Mouse (Mus musculus) G1E-ER4 (cell line): Measurements from ENCODE around the gene Zfp704. TPM values are rescaled to one million over a fixed set of nuclear protein-coding genes. Genes with fewer than 3 reads are reported as not detected.

ENCODE experiments used
- GATA1 ChIP-seq: IDR thresholded peaks from one replicate; pipeline ENCODE4 v1.8.0; 2012; ENCODE audit warnings: low read length, inconsistent platforms
- polyA plus RNA-seq: library from polyadenylated mRNA; stranded (reverse); fragments of >175 nt; gene quantifications from 2 replicates; pipeline ENCODE4 v1.2.3, GENCODE M21; 2012

Gene Zfp704
- polyA plus RNA-seq, 1 experiment = not detected

GRCm38 (mm10) chr3:9544421-9544820 is 65.5 kb downstream of the Zfp704 start:
- no peak for TF ChIP-seq GATA1

- TF ChIP-seq GATA1 = no peak
Observed at GRCm38 (mm10) chr3:9543916-9544315, 66.0 kb downstream of the Zfp704 start.

DNA sequence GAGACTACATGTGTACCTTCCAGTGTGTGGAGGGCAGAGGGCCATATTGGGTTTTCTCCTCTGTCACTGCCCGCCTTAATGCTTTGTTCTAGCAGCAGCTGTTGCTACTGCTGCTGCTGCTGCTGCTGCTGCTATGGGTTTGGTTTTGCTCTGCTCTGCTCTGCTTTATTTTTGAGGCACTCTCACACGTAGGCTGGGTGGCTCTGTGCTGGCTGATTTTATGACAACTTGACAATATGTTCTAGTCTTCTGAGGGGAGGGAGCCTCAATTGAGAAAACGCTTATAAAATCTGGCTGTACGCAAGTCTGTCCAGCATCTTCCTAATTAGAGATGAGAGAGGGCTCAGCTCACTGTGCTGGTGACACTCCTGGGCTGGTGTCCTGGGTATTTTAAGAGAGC is 66.4 kb downstream of the Zfp704 start:
- no peak for TF ChIP-seq GATA1

- no peak for TF ChIP-seq GATA1
Observed at GRCm38 (mm10) chr3:9541561-9541960, 68.3 kb downstream of the Zfp704 start.

DNA sequence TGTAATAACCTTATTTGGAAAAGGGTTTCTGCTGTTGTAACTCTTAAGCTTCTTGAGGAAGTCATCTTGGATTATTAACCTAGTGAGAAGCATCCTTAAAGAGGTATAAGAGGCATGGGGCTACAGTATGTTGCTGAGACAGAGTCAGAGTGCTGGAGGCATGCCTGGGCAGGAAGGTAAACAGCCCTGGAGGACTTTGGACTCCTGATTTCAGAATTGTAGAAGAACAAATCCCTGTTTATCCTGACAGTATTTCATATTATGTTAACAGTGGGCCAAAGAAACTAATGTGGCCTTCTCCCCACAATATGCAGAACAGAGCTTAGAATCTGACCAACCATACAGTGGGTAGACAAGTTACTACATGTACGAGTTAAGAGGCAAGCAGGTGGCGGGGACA is 71.4 kb downstream of the Zfp704 start:
- TF ChIP-seq GATA1 = no peak

GRCm38 (mm10) chr3:9537889-9538288 is 72.0 kb downstream of the Zfp704 start:
- no peak for TF ChIP-seq GATA1

GRCm38 (mm10) chr3:9530097-9530780 is 79.6 kb downstream of the Zfp704 start:
- TF ChIP-seq GATA1 = no peak

DNA sequence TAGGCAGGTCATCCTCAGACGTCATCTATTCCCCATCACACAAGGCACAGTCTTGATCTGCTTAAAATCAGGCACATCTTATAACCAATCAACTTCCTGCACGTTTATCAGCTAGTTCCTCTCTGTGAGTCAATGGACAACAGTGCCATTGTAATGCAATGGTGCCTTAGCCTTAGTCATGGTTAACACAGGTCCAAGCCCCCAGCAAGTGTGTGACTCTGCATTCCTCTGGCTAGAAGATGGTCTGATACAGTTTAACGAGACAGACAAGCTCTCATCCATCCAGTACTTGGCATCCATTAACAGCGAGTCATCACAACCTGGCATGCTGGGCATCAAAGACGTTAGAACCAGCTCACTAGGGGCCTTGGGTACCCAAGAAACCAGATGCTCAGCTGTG is 85.5 kb downstream of the Zfp704 start:
- TF ChIP-seq GATA1 = peak; percentile 12

DNA sequence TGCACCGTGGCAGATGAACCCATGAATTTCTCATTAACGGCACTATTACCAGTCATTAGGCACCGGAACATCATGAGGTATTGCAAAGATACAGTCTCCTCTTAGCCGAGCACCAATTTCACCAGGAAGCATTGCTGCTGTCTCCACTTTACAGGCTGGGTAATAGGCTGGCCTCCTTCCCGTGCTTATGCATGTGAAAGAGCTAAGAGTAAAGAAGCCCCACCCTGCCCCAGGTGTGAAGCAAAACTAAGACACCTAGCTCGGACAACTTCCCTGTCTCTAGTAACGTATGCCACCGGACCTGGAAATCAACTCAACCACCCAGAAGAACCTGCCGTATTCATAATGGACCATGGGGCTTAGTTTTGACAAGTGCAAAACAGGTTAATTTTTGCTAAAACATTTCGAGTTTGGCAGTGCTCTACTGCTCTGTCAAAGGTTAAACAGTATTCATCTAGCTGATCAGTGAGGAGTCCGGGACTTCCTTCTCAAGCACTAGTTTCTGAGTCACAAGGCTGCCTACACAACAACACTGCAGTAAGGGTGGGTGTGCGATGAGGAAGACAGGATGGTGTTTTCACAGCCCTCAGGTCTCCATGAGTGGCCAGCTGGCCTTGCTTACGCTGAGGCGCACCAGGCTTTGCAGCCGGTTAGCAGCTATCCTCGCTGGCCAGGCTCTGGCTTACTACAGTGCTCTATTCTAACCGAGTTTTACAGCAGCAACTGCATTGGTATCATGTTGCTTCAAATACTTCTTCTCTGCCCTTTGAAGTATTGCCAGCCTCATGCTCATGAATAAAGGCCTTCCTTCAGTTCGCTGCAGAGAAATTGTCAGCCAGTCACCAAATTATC is 86.6 kb downstream of the Zfp704 start:
- no peak for TF ChIP-seq GATA1

GRCm38 (mm10) chr3:9522009-9522408 is 87.9 kb downstream of the Zfp704 start:
- TF ChIP-seq GATA1 = no peak

- no peak for TF ChIP-seq GATA1
Observed at GRCm38 (mm10) chr3:9520728-9521054, 89.2 kb downstream of the Zfp704 start.

DNA sequence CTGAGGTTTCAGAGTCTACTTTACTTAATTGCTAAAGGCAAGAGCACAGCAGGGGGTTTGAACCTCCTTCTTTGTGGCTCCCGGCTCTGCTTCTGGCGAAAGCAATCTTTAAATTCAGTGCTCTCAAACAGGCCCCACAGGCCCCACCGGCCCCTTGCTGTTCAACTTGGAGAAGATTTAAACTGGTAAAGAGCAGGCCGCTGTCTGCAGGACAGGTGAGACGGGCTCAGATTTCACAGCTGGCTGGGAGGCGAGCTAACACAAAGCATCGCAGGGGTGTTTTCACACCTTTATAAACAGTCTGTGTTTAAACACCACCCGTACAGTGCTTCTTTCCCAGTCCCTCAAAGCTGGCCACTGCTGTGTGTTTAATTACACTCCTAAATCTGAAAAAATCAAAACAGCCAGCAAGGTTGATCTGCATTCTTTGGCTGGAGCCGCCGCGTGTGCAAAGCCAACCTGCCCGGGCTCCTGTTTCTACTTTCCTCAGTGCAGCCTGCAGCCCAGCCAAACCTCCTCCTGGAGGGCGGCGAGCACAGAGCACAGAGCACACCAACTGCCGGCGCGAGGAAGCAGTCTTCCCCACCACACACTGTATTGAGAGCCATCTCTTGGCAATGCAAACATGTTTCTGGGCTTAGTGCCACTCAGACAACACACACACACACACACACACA is 89.7 kb downstream of the Zfp704 start:
- no peak for TF ChIP-seq GATA1

DNA sequence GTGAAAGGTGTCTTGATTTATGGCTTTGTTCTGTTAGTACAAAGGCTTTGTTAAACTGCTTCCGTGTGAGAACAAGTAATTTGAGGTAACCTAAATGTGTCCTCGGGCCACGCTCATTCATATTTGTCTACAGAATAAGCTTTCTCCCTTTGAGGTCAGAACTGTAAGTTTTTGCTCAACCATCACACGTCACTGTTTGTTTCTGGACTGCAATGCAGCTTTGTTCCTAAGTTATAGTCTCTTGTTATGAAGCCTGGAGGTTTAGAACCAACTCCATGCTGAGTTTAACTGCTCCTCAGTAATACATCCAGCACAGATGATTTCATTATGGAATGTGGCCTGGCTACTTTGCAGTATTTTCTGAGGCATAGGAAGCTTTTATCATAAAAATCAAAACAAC is 90.4 kb downstream of the Zfp704 start:
- TF ChIP-seq GATA1 = no peak

DNA sequence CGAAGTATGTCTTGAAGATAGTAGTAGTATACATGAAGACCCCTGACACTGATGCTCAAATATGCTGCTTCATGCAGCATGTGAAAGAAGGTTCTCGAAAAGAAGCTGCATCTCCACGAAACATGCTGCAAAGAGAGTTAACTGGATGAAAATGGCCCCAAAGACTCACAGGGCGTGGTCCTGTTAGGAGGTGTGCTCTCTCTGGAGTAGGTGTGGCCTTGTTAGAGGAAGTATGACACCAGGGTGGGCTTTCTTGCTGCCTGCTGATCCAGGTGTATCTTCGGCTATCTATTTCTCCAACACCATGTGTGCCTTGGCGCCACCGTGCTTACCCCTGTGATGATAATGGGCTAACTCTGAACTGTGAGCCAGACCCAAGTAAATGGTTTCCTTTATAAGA is 90.9 kb downstream of the Zfp704 start:
- no peak for TF ChIP-seq GATA1

- TF ChIP-seq GATA1 = no peak
Observed at GRCm38 (mm10) chr3:9516119-9516855, 93.6 kb downstream of the Zfp704 start.

- no peak for TF ChIP-seq GATA1
Observed at GRCm38 (mm10) chr3:9515527-9515926, 94.4 kb downstream of the Zfp704 start.
